Mouse (Mus musculus) heart, postnatal 0 days (tissue): ENCODE results near the gene Slc6a21.
A peak's percentile ranks its signal among the peaks of the same experiment; 100 is the strongest.

Experiments used
- CTCF ChIP-seq: IDR thresholded peaks from 2 replicates; pipeline ENCODE4 v1.5.1; 2016; ENCODE audit warnings: antibody characterized with exemption, control low read depth, low read depth
- EP300 ChIP-seq: IDR thresholded peaks from 2 replicates; pipeline ENCODE4 v1.6.1; 2016; ENCODE audit warnings: antibody characterized with exemption, low read depth

DNA sequence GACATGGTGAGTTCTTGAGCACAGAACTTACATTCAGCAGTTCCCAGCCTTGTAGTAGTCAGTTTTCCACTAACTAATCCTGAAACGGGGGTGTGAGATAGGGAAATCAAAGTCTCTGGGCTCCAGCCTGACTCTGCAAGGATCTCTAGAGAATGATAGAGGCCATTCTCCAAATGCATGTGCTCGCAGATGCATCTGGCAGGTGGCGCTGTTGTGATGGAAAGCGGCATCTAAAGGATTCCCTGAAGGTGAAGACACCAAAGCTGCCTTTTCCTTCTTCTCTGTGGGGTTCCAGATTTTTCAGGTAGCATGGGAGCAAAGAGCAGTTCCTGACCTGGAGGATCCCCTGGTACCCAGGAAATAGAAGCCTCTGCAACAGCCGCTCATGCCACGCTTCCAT, 23.0 kb downstream of the Slc6a21 start:
- TF ChIP-seq CTCF (peak; percentile 70), EP300 (no peak)
